Mouse (Mus musculus): Measurements from ENCODE around the gene Brd4. TPM values are rescaled to one million over a fixed set of nuclear protein-coding genes. Genes with fewer than 3 reads are reported as not detected.

Gene Brd4
- polyA plus RNA-seq (2015; fragmentation: Nextera tagmentation; extraction: Ambion mirVana) = 84.5 and 99.3 TPM in 2 replicates

DNA sequence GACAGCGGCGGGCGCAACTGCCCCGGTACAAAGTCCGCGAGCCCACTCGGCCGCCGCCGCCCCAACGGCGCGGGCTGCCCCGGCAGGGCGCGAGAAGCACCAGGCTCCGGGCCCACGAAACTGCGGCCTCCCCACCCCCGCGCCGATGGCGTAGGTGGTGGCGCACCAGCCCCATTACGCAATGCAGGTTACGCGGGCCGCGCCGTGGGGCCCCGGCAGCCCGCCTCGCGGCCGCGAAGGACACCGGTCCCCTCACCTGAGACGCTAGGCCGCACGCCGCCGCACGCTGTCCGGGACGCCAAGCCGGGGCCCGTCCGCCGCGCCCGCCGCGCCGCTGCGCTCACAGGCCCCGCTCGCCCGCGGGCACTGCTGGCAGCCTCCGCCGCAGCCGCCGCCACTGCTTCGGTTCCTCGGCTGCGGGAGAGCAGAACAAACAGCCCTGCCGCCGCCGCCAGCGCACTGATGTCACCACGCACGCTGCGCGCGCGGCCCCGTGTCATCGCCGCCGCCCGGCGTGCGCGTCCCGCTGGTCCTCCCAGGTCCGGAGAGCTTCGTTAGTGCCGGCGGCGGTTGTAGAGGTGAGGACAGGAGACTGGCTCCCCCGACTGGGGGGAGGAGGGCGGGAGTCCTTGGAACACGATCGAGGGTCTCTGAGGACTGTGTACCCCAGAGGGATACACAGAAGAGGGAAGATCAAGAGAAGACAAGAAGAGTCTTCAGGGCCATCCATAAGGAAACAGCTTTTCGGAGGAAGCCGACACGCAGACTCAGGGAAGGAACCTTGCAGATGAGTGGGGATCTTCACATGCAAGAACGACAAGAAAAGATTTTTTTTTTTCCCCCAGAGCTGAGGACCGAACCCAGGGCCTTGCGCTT lies at the start of gene Brd4:
Gene Brd4, minus strand, starts transcription at position 461 of the 876 bp plus-strand sequence.
- H3K36me3 ChIP-seq (ENCODE audit: insufficient read depth, low read length) = no peaks in the 10 kb centered on the region
- peak within 1 kb of the TSS; percentile 99 for H3K27ac ChIP-seq (ENCODE audit: low read length)
- H3K27me3 ChIP-seq (ENCODE audit: insufficient read depth, low read length) = no peaks in the 10 kb centered on the region
- H3K4me3 ChIP-seq (ENCODE audit: low read length) = peak within 1 kb of the TSS; percentile 75
- H3K4me2 ChIP-seq (replicated peaks; ENCODE audit: low read depth, low read length) = peak within 1 kb of the TSS; percentile 57
- ATAC-seq (ENCODE audit: low FRiP score, low TSS enrichment) = peak; percentile 95
- peaks cover 28% of the 10 kb centered on the region for H3K4me1 ChIP-seq (ENCODE audit: insufficient read depth, low read length)
- H3K9ac ChIP-seq (replicated peaks; ENCODE audit: low read length) = peak within 1 kb of the TSS; percentile 99
- WGBS = under 1% methylated on average over 93 of the region's 100 CpGs
- no peaks in the 10 kb centered on the region for H3K9me3 ChIP-seq (ENCODE audit: low read length)

DNA sequence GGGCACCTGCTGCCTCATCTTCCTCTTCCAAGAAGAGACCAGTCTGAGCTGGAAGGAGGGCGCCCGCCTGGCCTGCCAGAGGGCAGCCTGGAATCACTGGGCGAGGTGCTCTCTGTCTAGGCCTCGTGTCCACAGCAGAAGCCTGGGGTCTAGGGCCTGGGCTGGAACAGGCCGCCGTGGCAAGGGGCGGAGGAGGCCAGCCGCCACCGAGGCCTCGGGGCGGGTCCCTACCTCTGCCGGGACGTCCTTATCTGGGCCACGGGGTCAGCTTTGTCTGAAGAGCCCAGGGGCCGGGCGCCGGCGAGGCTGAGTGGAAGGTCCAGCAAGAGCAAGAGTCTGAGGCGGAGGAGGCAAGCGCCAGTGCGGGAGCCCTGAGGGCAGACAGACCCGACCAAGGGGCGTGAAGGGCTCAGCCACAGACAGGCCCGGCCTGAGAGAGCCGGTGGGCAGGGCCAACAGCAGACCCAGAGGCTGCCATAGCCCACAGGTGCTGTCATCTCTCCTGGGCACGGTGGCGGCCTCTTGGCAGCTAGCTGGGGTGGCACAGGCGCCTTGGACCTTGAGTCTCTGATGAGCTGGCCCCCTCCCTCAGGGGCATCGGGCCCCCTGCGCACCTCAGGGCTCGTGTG lies 49.3 kb upstream of the Brd4 start:
- 86% methylated on average over 27 of the region's 31 CpGs for WGBS
- no peaks in the 10 kb centered on the region for H3K9me3 ChIP-seq (ENCODE audit: low read length)
- no peaks in the 10 kb centered on the region for H3K4me1 ChIP-seq (ENCODE audit: insufficient read depth, low read length)
- no peak overlapping the region for H3K4me2 ChIP-seq (replicated peaks; ENCODE audit: low read depth, low read length)
- H3K4me3 ChIP-seq (ENCODE audit: low read length) = no peak overlapping the region
- H3K36me3 ChIP-seq (ENCODE audit: insufficient read depth, low read length) = peaks cover 77% of the 10 kb centered on the region
- no peaks in the 10 kb centered on the region for H3K27me3 ChIP-seq (ENCODE audit: insufficient read depth, low read length)
- peak; percentile 54; the same call in 1 of the 2 replicates for ATAC-seq (ENCODE audit: low FRiP score, low TSS enrichment)
- no peak overlapping the region for H3K9ac ChIP-seq (replicated peaks; ENCODE audit: low read length)
- no peak overlapping the region for H3K27ac ChIP-seq (ENCODE audit: low read length)

DNA sequence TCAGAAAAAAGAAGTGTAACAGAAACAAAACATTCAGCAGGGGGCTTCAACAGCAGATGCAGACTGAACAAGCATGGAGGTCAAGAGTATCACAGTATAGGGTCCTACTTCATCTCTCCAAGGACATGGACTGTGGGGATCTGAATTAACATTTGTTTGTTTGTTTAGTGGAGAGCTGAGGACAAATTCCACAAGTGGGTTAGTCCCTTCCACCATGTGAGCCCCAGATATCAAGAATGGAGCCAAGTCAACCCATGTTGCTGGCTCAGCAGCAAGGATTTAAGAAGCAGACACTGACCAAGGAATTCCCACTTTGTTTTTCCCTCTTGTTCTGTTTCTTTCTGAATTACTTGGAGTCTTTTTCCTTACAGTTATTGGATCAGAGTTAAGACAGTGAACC lies 43.0 kb upstream of the Brd4 start:
- Histone ChIP-seq H3K9ac (replicated peaks; ENCODE audit: low read length) (no peak overlapping the region), H3K27me3 (ENCODE audit: insufficient read depth, low read length) (no peaks in the 10 kb centered on the region), H3K4me3 (ENCODE audit: low read length) (no peak overlapping the region), H3K4me1 (ENCODE audit: insufficient read depth, low read length) (no peaks in the 10 kb centered on the region), H3K27ac (ENCODE audit: low read length) (no peak overlapping the region), H3K4me2 (replicated peaks; ENCODE audit: low read depth, low read length) (no peak overlapping the region), H3K9me3 (ENCODE audit: low read length) (no peaks in the 10 kb centered on the region), H3K36me3 (ENCODE audit: insufficient read depth, low read length) (peaks cover 51% of the 10 kb centered on the region)
- no peak for ATAC-seq (ENCODE audit: low FRiP score, low TSS enrichment)

DNA sequence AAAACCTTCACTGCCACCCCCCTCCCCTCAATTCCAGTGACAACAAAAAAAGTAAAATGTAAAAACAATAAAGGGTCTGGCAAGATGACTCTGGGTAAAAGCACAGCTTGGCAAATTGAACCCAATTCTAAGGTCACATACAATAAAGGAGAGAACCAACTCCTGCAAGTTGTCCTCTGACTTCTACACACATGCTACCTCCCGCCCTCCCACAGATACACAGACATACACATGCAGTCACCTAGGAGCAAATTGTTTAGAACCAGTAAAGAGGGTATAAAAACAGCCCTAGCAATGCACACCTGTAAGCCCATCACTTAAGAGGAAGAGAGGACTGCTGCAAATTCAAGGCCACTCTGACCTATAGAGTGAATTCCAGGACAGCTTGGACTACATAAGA lies 38.3 kb upstream of the Brd4 start:
- Histone ChIP-seq H3K27ac (ENCODE audit: low read length) (no peak overlapping the region), H3K4me3 (ENCODE audit: low read length) (no peak overlapping the region), H3K36me3 (ENCODE audit: insufficient read depth, low read length) (peaks cover 28% of the 10 kb centered on the region), H3K9ac (replicated peaks; ENCODE audit: low read length) (no peak overlapping the region), H3K4me1 (ENCODE audit: insufficient read depth, low read length) (peaks cover 12% of the 10 kb centered on the region), H3K4me2 (replicated peaks; ENCODE audit: low read depth, low read length) (no peak overlapping the region), H3K27me3 (ENCODE audit: insufficient read depth, low read length) (no peaks in the 10 kb centered on the region), H3K9me3 (ENCODE audit: low read length) (no peaks in the 10 kb centered on the region)
- 97% methylated on average over 1 of the region's 1 CpGs for WGBS
- no peak for ATAC-seq (ENCODE audit: low FRiP score, low TSS enrichment)

DNA sequence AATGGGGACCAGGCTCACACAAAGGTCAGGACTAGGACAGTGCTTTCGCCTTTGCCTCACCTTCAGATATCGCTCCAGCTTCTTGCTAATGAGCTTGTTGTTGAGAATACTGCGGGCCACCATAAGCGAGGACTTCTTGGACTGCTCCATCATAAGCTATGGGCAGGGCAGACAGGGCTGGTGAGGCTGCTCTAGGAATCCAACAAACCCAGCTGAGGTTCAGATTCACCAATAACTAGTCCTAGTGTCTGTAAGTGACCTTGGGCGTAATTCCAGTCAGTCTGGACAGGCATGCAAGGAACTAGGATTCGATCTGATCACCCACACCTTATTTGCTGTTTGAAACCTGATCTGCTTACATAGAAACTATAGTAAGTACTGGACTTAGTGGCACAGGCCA lies 37.3 kb upstream of the Brd4 start:
- Histone ChIP-seq H3K4me3 (ENCODE audit: low read length) (peak overlapping the region; percentile 98), H3K27me3 (ENCODE audit: insufficient read depth, low read length) (no peaks in the 10 kb centered on the region), H3K27ac (ENCODE audit: low read length) (peak overlapping the region; percentile 97), H3K9ac (replicated peaks; ENCODE audit: low read length) (peak overlapping the region; percentile 72), H3K4me1 (ENCODE audit: insufficient read depth, low read length) (peaks cover 12% of the 10 kb centered on the region), H3K9me3 (ENCODE audit: low read length) (no peaks in the 10 kb centered on the region), H3K4me2 (replicated peaks; ENCODE audit: low read depth, low read length) (peak overlapping the region; percentile 63), H3K36me3 (ENCODE audit: insufficient read depth, low read length) (peaks cover 29% of the 10 kb centered on the region)
- WGBS = 11% methylated on average over 6 of the region's 6 CpGs
- 0 out of 2 replicates have a peak, but pooled peaks have one; percentile 1 for ATAC-seq (ENCODE audit: low FRiP score, low TSS enrichment)

DNA sequence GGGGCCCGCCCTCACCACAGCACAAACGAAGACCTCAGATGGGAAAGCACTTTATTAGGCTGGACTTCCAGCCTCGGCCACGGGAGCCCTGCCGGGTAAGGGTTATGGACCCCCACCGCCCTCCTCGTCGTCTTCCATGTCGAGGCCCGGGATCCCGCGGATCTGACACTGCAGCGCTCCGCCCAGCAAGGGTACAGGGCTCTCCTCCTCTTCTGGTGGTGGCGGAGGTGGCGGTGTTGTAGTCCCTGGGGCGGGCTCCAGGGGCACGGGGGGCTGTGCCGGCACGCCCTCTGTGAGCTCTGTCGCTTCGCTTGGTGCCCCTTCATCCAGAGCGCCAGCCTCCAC lies 36.8 kb upstream of the Brd4 start:
- peak; percentile 80 for ATAC-seq (ENCODE audit: low FRiP score, low TSS enrichment)
- Histone ChIP-seq H3K4me1 (ENCODE audit: insufficient read depth, low read length) (peaks cover 12% of the 10 kb centered on the region), H3K4me2 (replicated peaks; ENCODE audit: low read depth, low read length) (peak overlapping the region; percentile 63), H3K4me3 (ENCODE audit: low read length) (peak overlapping the region; percentile 98), H3K36me3 (ENCODE audit: insufficient read depth, low read length) (peaks cover 32% of the 10 kb centered on the region), H3K9me3 (ENCODE audit: low read length) (no peaks in the 10 kb centered on the region), H3K9ac (replicated peaks; ENCODE audit: low read length) (peak overlapping the region; percentile 72), H3K27me3 (ENCODE audit: insufficient read depth, low read length) (no peaks in the 10 kb centered on the region), H3K27ac (ENCODE audit: low read length) (peak overlapping the region; percentile 97)
- under 1% methylated on average over 22 of the region's 23 CpGs for WGBS

DNA sequence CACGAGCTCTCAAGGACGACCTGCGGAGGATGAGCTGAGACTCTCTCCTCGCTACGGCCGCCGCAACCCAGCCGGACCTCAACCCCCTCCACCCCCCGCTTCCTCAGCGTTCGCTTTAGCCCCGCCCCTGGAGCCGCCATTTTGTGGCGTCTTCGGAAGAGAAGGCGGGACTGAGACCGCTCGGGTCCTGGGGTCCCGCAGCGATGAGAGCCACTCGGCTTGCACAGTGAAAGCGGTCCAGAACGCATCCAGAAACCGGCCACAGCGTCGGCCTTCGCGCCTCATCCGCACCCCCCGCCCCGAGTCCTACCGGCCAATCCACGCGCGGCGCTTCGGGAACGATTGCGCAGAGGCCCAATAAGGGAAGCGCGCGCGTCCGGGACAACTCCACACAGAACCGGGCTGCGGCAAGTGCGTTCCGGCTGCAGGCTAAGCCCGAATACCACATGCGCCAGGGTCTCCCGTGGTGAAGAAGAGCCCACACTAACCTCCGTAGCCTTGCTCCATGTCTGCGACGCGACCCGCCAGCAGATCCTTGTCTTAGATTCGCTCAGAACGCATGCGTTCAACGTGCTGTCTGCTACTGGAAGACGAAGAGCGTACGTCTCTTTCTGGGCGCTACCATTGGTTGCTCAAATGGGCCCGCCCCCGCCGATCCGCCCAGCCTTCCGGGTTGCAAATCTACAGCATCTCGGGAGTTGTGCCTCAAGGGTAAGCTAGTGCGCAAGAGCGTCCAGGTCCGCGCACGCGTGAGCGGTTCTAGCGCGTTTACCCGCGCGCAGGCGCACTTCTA lies 36.3 kb upstream of the Brd4 start, which contains the start of gene Akap8:
Gene Akap8, minus strand, starts transcription at position 642 of the 793 bp plus-strand sequence.
- peak; percentile 98 for ATAC-seq (ENCODE audit: low FRiP score, low TSS enrichment)
- H3K4me1 ChIP-seq (ENCODE audit: insufficient read depth, low read length) = peaks cover 12% of the 10 kb centered on the region
- H3K27ac ChIP-seq (ENCODE audit: low read length) = peak within 1 kb of the TSS; percentile 97
- H3K4me2 ChIP-seq (replicated peaks; ENCODE audit: low read depth, low read length) = peak within 1 kb of the TSS; percentile 74
- no peaks in the 10 kb centered on the region for H3K27me3 ChIP-seq (ENCODE audit: insufficient read depth, low read length)
- H3K36me3 ChIP-seq (ENCODE audit: insufficient read depth, low read length) = peaks cover 32% of the 10 kb centered on the region
- H3K9ac ChIP-seq (replicated peaks; ENCODE audit: low read length) = peak within 1 kb of the TSS; percentile 89
- peak within 1 kb of the TSS; percentile 98 for H3K4me3 ChIP-seq (ENCODE audit: low read length)
- WGBS = under 1% methylated on average over 83 of the region's 83 CpGs
- no peaks in the 10 kb centered on the region for H3K9me3 ChIP-seq (ENCODE audit: low read length)

DNA sequence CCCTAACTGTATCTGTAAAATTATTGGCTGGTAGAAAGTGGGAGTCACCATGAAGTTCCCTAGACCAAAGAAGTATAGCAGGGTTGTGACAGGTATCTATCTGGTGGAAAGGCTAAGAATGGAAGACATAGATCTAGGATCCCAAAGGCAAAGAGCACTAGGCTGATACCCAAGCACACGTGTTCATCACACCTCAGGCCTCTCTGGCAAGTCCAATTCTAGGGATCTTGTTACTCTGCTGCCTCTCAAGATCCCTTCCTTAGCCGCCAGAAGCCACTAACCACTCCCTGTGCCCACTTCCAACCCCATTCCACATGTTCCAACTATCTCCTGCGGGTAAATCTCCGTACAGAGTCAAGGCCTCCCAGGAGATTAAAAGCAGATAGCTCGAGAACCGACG lies 35.4 kb upstream of the Brd4 start:
- H3K9me3 ChIP-seq (ENCODE audit: low read length) = no peaks in the 10 kb centered on the region
- peak overlapping the region; percentile 97 for H3K27ac ChIP-seq (ENCODE audit: low read length)
- no peaks in the 10 kb centered on the region for H3K27me3 ChIP-seq (ENCODE audit: insufficient read depth, low read length)
- ATAC-seq (ENCODE audit: low FRiP score, low TSS enrichment) = no peak
- H3K36me3 ChIP-seq (ENCODE audit: insufficient read depth, low read length) = peaks cover 32% of the 10 kb centered on the region
- 0% methylated on average over 7 of the region's 7 CpGs for WGBS
- peaks cover 12% of the 10 kb centered on the region for H3K4me1 ChIP-seq (ENCODE audit: insufficient read depth, low read length)
- H3K4me3 ChIP-seq (ENCODE audit: low read length) = peak overlapping the region; percentile 98
- peak overlapping the region; percentile 89 for H3K9ac ChIP-seq (replicated peaks; ENCODE audit: low read length)
- peak overlapping the region; percentile 74 for H3K4me2 ChIP-seq (replicated peaks; ENCODE audit: low read depth, low read length)

DNA sequence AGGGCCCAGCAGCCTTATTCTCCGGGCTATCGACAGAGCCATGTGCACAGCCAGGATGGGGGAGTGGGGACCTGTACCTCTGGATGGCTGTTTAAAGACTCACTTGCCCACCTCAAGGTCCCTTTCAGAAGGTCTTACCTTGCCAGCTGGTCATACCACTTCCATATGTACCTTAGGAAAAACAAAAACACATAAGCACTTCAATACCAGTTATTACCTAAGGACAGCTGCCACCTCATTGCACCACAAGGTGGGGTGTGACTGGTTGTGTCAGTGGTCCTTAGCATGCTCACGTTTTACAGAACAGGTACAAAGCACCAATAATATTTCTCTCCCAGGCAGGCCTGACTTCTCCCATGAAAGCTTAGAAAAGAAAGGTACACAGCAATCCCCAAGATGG lies 33.2 kb upstream of the Brd4 start:
- WGBS = 75% methylated on average over 3 of the region's 3 CpGs
- ATAC-seq (ENCODE audit: low FRiP score, low TSS enrichment) = no peak
- H3K36me3 ChIP-seq (ENCODE audit: insufficient read depth, low read length) = peaks cover 49% of the 10 kb centered on the region
- no peak overlapping the region for H3K27ac ChIP-seq (ENCODE audit: low read length)
- H3K9me3 ChIP-seq (ENCODE audit: low read length) = no peaks in the 10 kb centered on the region
- no peak overlapping the region for H3K4me3 ChIP-seq (ENCODE audit: low read length)
- H3K4me2 ChIP-seq (replicated peaks; ENCODE audit: low read depth, low read length) = no peak overlapping the region
- H3K9ac ChIP-seq (replicated peaks; ENCODE audit: low read length) = no peak overlapping the region
- H3K4me1 ChIP-seq (ENCODE audit: insufficient read depth, low read length) = peaks cover 12% of the 10 kb centered on the region
- no peaks in the 10 kb centered on the region for H3K27me3 ChIP-seq (ENCODE audit: insufficient read depth, low read length)

All from kidney, embryonic 16.5 days (tissue).